Mouse (Mus musculus): ENCODE results near the gene Jdp2.

- TF ChIP-seq POLR2A (IDR thresholded peaks at IDR 0.05; ENCODE audit: borderline replicate concordance, control insufficient read depth, low read depth, low read length) (no peak), CTCF (IDR thresholded peaks at IDR 0.05; ENCODE audit: control insufficient read depth, insufficient read depth, low read length) (no peak)
These were observed 13.0 kb upstream of the Jdp2 start for GRCm38 (mm10) chr12:85585761-85586258.

Data from bone marrow, adult 2 months (tissue).